Mouse (Mus musculus): ENCODE results near the gene Aloxe3.

Gene Aloxe3

GRCm38 (mm10) chr11:69093856-69094255 is 31.8 kb upstream of the Aloxe3 start:
- in situ Hi-C loops (cut with MboI, MseI) = loop anchor here (10.0 kb wide), 1 partner anchor 901 kb away; the partner anchor contains the start of genes Gabarap and Phf23

- in situ Hi-C loops (cut with MboI, MseI) = loop anchor here (5.0 to 10.0 kb wide), 2 partner anchors 900 to 1342 kb away; partner anchors contain the start of genes Gabarap and Phf23
These were observed 30.8 kb upstream of the Aloxe3 start, which contains the start of gene Per1 for GRCm38 (mm10) chr11:69094697-69095429. TSS of gene Per1 (plus strand) at chr11:69095217.

GRCm38 (mm10) chr11:69095511-69096231 is 30.0 kb upstream of the Aloxe3 start:
- in situ Hi-C loops (cut with MboI, MseI) = loop anchor here (5.0 to 10.0 kb wide), 2 partner anchors 899 to 1342 kb away; partner anchors contain the start of genes Gabarap and Phf23

- in situ Hi-C loops (cut with MboI, MseI) = loop anchor here (5.0 to 10.0 kb wide), 2 partner anchors 898 to 1341 kb away; partner anchors contain the start of genes Gabarap and Phf23
These were observed 29.2 kb upstream of the Aloxe3 start for GRCm38 (mm10) chr11:69096360-69096986.

- in situ Hi-C loops (cut with MboI, MseI) = loop anchor here (5.0 to 10.0 kb wide), 2 partner anchors 898 to 1340 kb away; partner anchors contain the start of genes Gabarap and Phf23
These were observed 28.5 kb upstream of the Aloxe3 start for GRCm38 (mm10) chr11:69096987-69097900.

- in situ Hi-C loops (cut with MboI, MseI) = loop anchor here (5.0 to 10.0 kb wide), 2 partner anchors 897 to 1339 kb away; partner anchors contain the start of genes Gabarap and Phf23
These were observed 27.5 kb upstream of the Aloxe3 start for GRCm38 (mm10) chr11:69098039-69098761.

- in situ Hi-C loops (cut with MboI, MseI) = loop anchor here (5.0 to 10.0 kb wide), 2 partner anchors 896 to 1339 kb away; partner anchors contain the start of genes Gabarap and Phf23
These were observed 27.0 kb upstream of the Aloxe3 start for GRCm38 (mm10) chr11:69098762-69099091.

- in situ Hi-C loops (cut with MboI, MseI) = loop anchor here (5.0 to 10.0 kb wide), 2 partner anchors 895 to 1338 kb away; partner anchors contain the start of genes Gabarap and Phf23
These were observed 26.4 kb upstream of the Aloxe3 start for GRCm38 (mm10) chr11:69099177-69099914.

- in situ Hi-C loops (cut with MboI, MseI) = loop anchor here (5.0 to 10.0 kb wide), 2 partner anchors 895 to 1337 kb away; partner anchors contain the start of genes Gabarap and Phf23
These were observed 25.8 kb upstream of the Aloxe3 start for GRCm38 (mm10) chr11:69099915-69100345.

GRCm38 (mm10) chr11:69100639-69101360 is 24.9 kb upstream of the Aloxe3 start:
- in situ Hi-C loops (cut with MboI, MseI) = no loop called here

GRCm38 (mm10) chr11:69101604-69102402 is 23.9 kb upstream of the Aloxe3 start:
- in situ Hi-C loops (cut with MboI, MseI) = no loop called here

GRCm38 (mm10) chr11:69102403-69102725 is 23.3 kb upstream of the Aloxe3 start:
- in situ Hi-C loops (cut with MboI, MseI) = no loop called here

GRCm38 (mm10) chr11:69103121-69103520 is 22.6 kb upstream of the Aloxe3 start:
- in situ Hi-C loops (cut with MboI, MseI) = no loop called here

- in situ Hi-C loops (cut with MboI, MseI) = no loop called here
These were observed 21.9 kb upstream of the Aloxe3 start for GRCm38 (mm10) chr11:69103531-69104435.

GRCm38 (mm10) chr11:69104487-69104886 is 21.2 kb upstream of the Aloxe3 start:
- in situ Hi-C loops (cut with MboI, MseI) = no loop called here

- in situ Hi-C loops (cut with MboI, MseI) = no loop called here
These were observed 20.5 kb upstream of the Aloxe3 start for GRCm38 (mm10) chr11:69105227-69105626.

GRCm38 (mm10) chr11:69105796-69106195 is 19.9 kb upstream of the Aloxe3 start:
- in situ Hi-C loops (cut with MboI, MseI) = no loop called here
